Mouse (Mus musculus) naive thymus-derived CD4-positive, alpha-beta T cell, adult 5 months (primary cell): Measurements from ENCODE around the gene Klre1. TPM values are rescaled to one million over a fixed set of nuclear protein-coding genes. Genes with fewer than 3 reads are reported as not detected.

ENCODE experiments used
- polyA plus RNA-seq: library from polyadenylated mRNA; unstranded; fragments of 100-300 nt; shearing (Covaris generic); gene quantifications from one replicate; pipeline ENCODE4 v1.2.1, GENCODE M21; 2017

The Klre1 gene
- polyA plus RNA-seq = not detected

GRCm38 (mm10) chr6:129577605-129578004, at the start of gene Klre1:
Gene Klre1 (plus strand): TSS chr6:129577905.

GRCm38 (mm10) chr6:129532942-129533860, 44.5 kb upstream of the Klre1 start, which contains the start of gene Gabarapl1:
Gene Gabarapl1 (plus strand): TSS chr6:129533160.

GRCm38 (mm10) chr6:129591508-129591907, 13.8 kb downstream of the Klre1 start, which contains the start of gene Klrd1:
Gene Klrd1 (plus strand): TSS chr6:129591782.

GRCm38 (mm10) chr6:129623735-129624134, 46.0 kb downstream of the Klre1 start, which contains the start of gene Klrk1:
Gene Klrk1 (minus strand): TSS chr6:129623864.

Other genes starting within 250 kb of the Klre1 start
- not detected for gene 4922502D21Rik, start 246.1 kb upstream of the Klre1 start, polyA plus RNA-seq
- not detected for gene Clec12a, start 235.2 kb upstream of the Klre1 start, polyA plus RNA-seq
- gene Clec12b, start 192.0 kb upstream of the Klre1 start, polyA plus RNA-seq = not detected
- 0.32 TPM for gene Clec1b, start 180.6 kb upstream of the Klre1 start, polyA plus RNA-seq
- not detected for gene Clec9a, start 169.0 kb upstream of the Klre1 start, polyA plus RNA-seq
- not detected for gene Clec1a, start 125.9 kb upstream of the Klre1 start, polyA plus RNA-seq
- not detected for gene Olr1, start 70.7 kb upstream of the Klre1 start, polyA plus RNA-seq
- gene Tmem52b, start 65.3 kb upstream of the Klre1 start, polyA plus RNA-seq = not detected
- gene Gabarapl1, start 44.7 kb upstream of the Klre1 start, polyA plus RNA-seq = 5.0 TPM
- gene Klrd1, start 13.9 kb downstream of the Klre1 start, polyA plus RNA-seq = 19.2 TPM
- 0.29 TPM for gene Klrk1, start 46.0 kb downstream of the Klre1 start, polyA plus RNA-seq
- gene Klrc3, start 65.4 kb downstream of the Klre1 start, polyA plus RNA-seq = not detected
- gene Klrc2, start 82.8 kb downstream of the Klre1 start, polyA plus RNA-seq = not detected
- 0.17 TPM for gene Klrc1, start 101.1 kb downstream of the Klre1 start, polyA plus RNA-seq
- not detected for gene Klri1, start 139.2 kb downstream of the Klre1 start, polyA plus RNA-seq
- not detected for gene Klri2, start 162.6 kb downstream of the Klre1 start, polyA plus RNA-seq
- gene Gm156, start 206.4 kb downstream of the Klre1 start, polyA plus RNA-seq = not detected